In genomic region chr11:49189737-49190136, GRCm38 (mm10) we compare ENCODE assay signal across 10 mouse cellular contexts. TPM values are rescaled to one million over a fixed set of nuclear protein-coding genes. Genes with fewer than 3 reads are reported as not detected.
DNase-seq lines count a peak whose midpoint lies in the region; ATAC-seq and TF ChIP-seq lines count a peak whose summit lies in the region.
"Had no signal": no experiment of that assay in that cellular context is flagged by ENCODE, and none has a peak within 500 bp of the region (broad histone marks: within the 10 kb centered on the region; RNA-seq: fewer than 3 reads in every experiment).

No protein-coding gene starts in this region.

- H3K9me3 ChIP-seq in heart, embryonic 12.5 days (replicated peaks), result no peaks in the 10 kb centered on the region
- H3K9me3 ChIP-seq in ES-Bruce4 (replicated peaks; ENCODE audit: control insufficient read depth, insufficient read depth, low read length, poor library complexity, severe bottlenecking), result no peaks in the 10 kb centered on the region; the same call in 1 of the 2 replicates

- DNase-seq in heart, adult 18-20 months, result peak; percentile 60 to 89
- peak; percentile 71 to 76 for DNase-seq in cerebellum, adult 18-20 months
- peak; percentile 56 for DNase-seq in gastrocnemius, adult 2 months
- DNase-seq in layer of hippocampus, adult 18-20 months (ENCODE audit: low spot score in 2 of 2), result peak; percentile 19 to 79
- peak; percentile 43 to 83 for DNase-seq in spleen, postnatal 10 days (ENCODE audit: low spot score in 2 of 2)

- no peak overlapping the region for H3K9ac ChIP-seq in heart, embryonic 12.5 days
- no peak overlapping the region for H3K9ac ChIP-seq in ES-Bruce4 (ENCODE audit: low read depth, poor library complexity, severe bottlenecking)

- WGBS in heart, embryonic 12.5 days, result 5% methylated on average over 7 of the region's 7 CpGs

- ATAC-seq in heart, embryonic 12.5 days (ENCODE audit: insufficient number of reproducible peaks, low FRiP score), result no peak
- ATAC-seq in megakaryocyte, adult 5-6 weeks (ENCODE audit: poor library complexity, severe bottlenecking), result peak; percentile 84

- H3K27me3 ChIP-seq in heart, embryonic 12.5 days (replicated peaks), result no peaks in the 10 kb centered on the region
- H3K27me3 ChIP-seq in ES-Bruce4 (ENCODE audit: control insufficient read depth, insufficient read depth, low read length, poor library complexity, severe bottlenecking), result no peaks in the 10 kb centered on the region

- TF ChIP-seq CTCF in ES-Bruce4 (IDR thresholded peaks at IDR 0.05; ENCODE audit: low read depth, low read length), result peak; percentile 5
- TF ChIP-seq CTCF in gastrocnemius, adult 2 months (IDR thresholded peaks at IDR 0.05), result peak; percentile 78

- no peak overlapping the region for H3K27ac ChIP-seq in heart, embryonic 12.5 days (ENCODE audit: poor library complexity, severe bottlenecking)
- H3K27ac ChIP-seq in ES-Bruce4 (ENCODE audit: insufficient read depth, low read length), result no peak overlapping the region
- H3K27ac ChIP-seq in gastrocnemius, adult 2 months, result no peak overlapping the region

- H3K4me2 ChIP-seq in heart, embryonic 12.5 days, result no peak overlapping the region

- no peaks in the 10 kb centered on the region for H3K4me1 ChIP-seq in heart, embryonic 12.5 days (replicated peaks)
- H3K4me1 ChIP-seq in ES-Bruce4 (ENCODE audit: control insufficient read depth, insufficient read depth, low read length), result no peaks in the 10 kb centered on the region

- H3K36me3 ChIP-seq in heart, embryonic 12.5 days, result no peaks in the 10 kb centered on the region
- no peaks in the 10 kb centered on the region for H3K36me3 ChIP-seq in ES-Bruce4 (ENCODE audit: control insufficient read depth, insufficient read depth, low read length, poor library complexity, severe bottlenecking)

- TF ChIP-seq EP300 in ES-Bruce4 (IDR thresholded peaks at IDR 0.05; ENCODE audit: insufficient read depth, low read depth, low read length), result no peak

- no peak for TF ChIP-seq POLR2A in ES-Bruce4 (IDR thresholded peaks at IDR 0.05; ENCODE audit: insufficient read depth, low read length)

- intact Hi-C loops in gastrocnemius, adult 2 months (cut with DNase I), result loop anchor here (1.0 kb wide), 1 partner anchor 82 kb away; no protein-coding TSS in a partner anchor

- H3K4me3 ChIP-seq in heart, embryonic 12.5 days, result no peak overlapping the region
- H3K4me3 ChIP-seq in ES-Bruce4 (ENCODE audit: low read depth, low read length), result no peak overlapping the region
- no peak overlapping the region for H3K4me3 ChIP-seq in gastrocnemius, adult 2 months

RNA-seq across cellular contexts. Expression of gene Btnl9, which starts 2.8 kb away (rescaled TPM):
- 10 to 100 TPM; 22.3 to 25.3 TPM for total RNA-seq in heart, adult 18-20 months (2021)
- 1.4 and 1.9 TPM in 2 replicates for polyA plus RNA-seq in heart, embryonic 12.5 days (2016; fragmentation: Nextera tagmentation; extraction: Ambion mirVana)
- not detected in 2 replicates for polyA plus RNA-seq in ES-Bruce4 (2011; ENCODE audit: insufficient read depth, insufficient read length, low read depth, missing spikeins)
- total RNA-seq in gastrocnemius, adult 2 months (2021), result 1 to 10 TPM in 1 of 2 experiments, under 1 TPM in 1; 0.97 to 3.6 TPM
- total RNA-seq in layer of hippocampus, adult 18-20 months (2021), result not detected
- 1.6 and 1.7 TPM in 2 replicates for total RNA-seq in megakaryocyte, adult 5-6 weeks (2015)
- total RNA-seq in megakaryocyte, adult 5-6 weeks (2017), result 2.3 and 4.2 TPM in 2 replicates
- total RNA-seq: layer of hippocampus, postnatal 25 days had no signal

RNA-seq across cellular contexts. Expression of gene Zfp62, which starts 13.4 kb away (rescaled TPM):
- 10 to 100 TPM; 27.6 to 32.6 TPM for total RNA-seq in heart, adult 18-20 months (2021)
- polyA plus RNA-seq in heart, embryonic 12.5 days (2016; fragmentation: Nextera tagmentation; extraction: Ambion mirVana), result 33.5 and 34.6 TPM in 2 replicates
- polyA plus RNA-seq in ES-Bruce4 (2011; ENCODE audit: insufficient read depth, insufficient read length, low read depth, missing spikeins), result 29.3 and 33.6 TPM in 2 replicates
- total RNA-seq in gastrocnemius, adult 2 months (2021), result 10 to 100 TPM; 25.8 to 32.6 TPM
- 10 to 100 TPM; 48.6 to 49.6 TPM for total RNA-seq in layer of hippocampus, adult 18-20 months (2021)
- total RNA-seq in megakaryocyte, adult 5-6 weeks (2015), result 46.3 and 59.7 TPM in 2 replicates
- total RNA-seq in megakaryocyte, adult 5-6 weeks (2017), result 59.0 and 80.3 TPM in 2 replicates

RNA-seq across cellular contexts. Expression of gene Olfr1394, which starts 35.6 kb away (rescaled TPM):
- total RNA-seq in heart, adult 18-20 months (2021), result not detected
- not detected in 2 replicates for polyA plus RNA-seq in heart, embryonic 12.5 days (2016; fragmentation: Nextera tagmentation; extraction: Ambion mirVana)
- polyA plus RNA-seq in ES-Bruce4 (2011; ENCODE audit: insufficient read depth, insufficient read length, low read depth, missing spikeins), result not detected in 2 replicates
- not detected for total RNA-seq in gastrocnemius, adult 2 months (2021)
- not detected for total RNA-seq in layer of hippocampus, adult 18-20 months (2021)
- total RNA-seq in megakaryocyte, adult 5-6 weeks (2015), result not detected in 2 replicates
- not detected in 2 replicates for total RNA-seq in megakaryocyte, adult 5-6 weeks (2017)
- total RNA-seq: layer of hippocampus, postnatal 25 days had no signal
- polyA plus RNA-seq: stomach, embryonic 16.5 days had no signal

RNA-seq across cellular contexts. Expression of gene Olfr1395, which starts 47.7 kb away (rescaled TPM):
- total RNA-seq in heart, adult 18-20 months (2021), result not detected
- polyA plus RNA-seq in heart, embryonic 12.5 days (2016; fragmentation: Nextera tagmentation; extraction: Ambion mirVana), result not detected in 2 replicates
- polyA plus RNA-seq in ES-Bruce4 (2011; ENCODE audit: insufficient read depth, insufficient read length, low read depth, missing spikeins), result not detected in 2 replicates
- total RNA-seq in gastrocnemius, adult 2 months (2021), result not detected
- not detected for total RNA-seq in layer of hippocampus, adult 18-20 months (2021)
- total RNA-seq in megakaryocyte, adult 5-6 weeks (2015), result not detected in 2 replicates
- not detected in 2 replicates for total RNA-seq in megakaryocyte, adult 5-6 weeks (2017)
- total RNA-seq: layer of hippocampus, postnatal 25 days had no signal
- polyA plus RNA-seq: stomach, embryonic 16.5 days had no signal

RNA-seq across cellular contexts. Expression of gene Mgat1, which starts 54.3 kb away (rescaled TPM):
- 10 to 100 TPM; 67.1 TPM for total RNA-seq in heart, adult 18-20 months (2021)
- polyA plus RNA-seq in heart, embryonic 12.5 days (2016; fragmentation: Nextera tagmentation; extraction: Ambion mirVana), result 45.7 TPM in 2 replicates
- 16.5 and 21.1 TPM in 2 replicates for polyA plus RNA-seq in ES-Bruce4 (2011; ENCODE audit: insufficient read depth, insufficient read length, low read depth, missing spikeins)
- total RNA-seq in gastrocnemius, adult 2 months (2021), result 10 to 100 TPM; 42.0 to 48.0 TPM
- 10 to 100 TPM; 56.0 to 60.7 TPM for total RNA-seq in layer of hippocampus, adult 18-20 months (2021)
- total RNA-seq in megakaryocyte, adult 5-6 weeks (2015), result 33.6 and 36.0 TPM in 2 replicates
- 42.6 and 42.9 TPM in 2 replicates for total RNA-seq in megakaryocyte, adult 5-6 weeks (2017)

Comparison
In these comparisons a context has a peak if more than half of its experiments do, and no peak if none do; other contexts are left out.
1. RNA of gene Btnl9, which starts 2.8 kb away (total RNA-seq): 22.3 to 25.3 TPM in heart, adult 18-20 months; 0.97 to 3.6 TPM in gastrocnemius, adult 2 months, 1.6 to 4.2 TPM in megakaryocyte, adult 5-6 weeks and not detected in layer of hippocampus, adult 18-20 months; every median in the first group is over 4 times any median in the second.
2. Peak in every context shown above with its lines, with median percentiles within 50 percentile points of each other: DNase-seq.